Mouse (Mus musculus) liver, postnatal 0 days (tissue): ENCODE measurements at regions not wholly inside any gene's neighbourhood (a gene's known extent, or its start where the extent isn't known, plus 50 kb on each side); places are given as distances from the start of the nearest gene placed in this dataset.

ENCODE experiments used
- CTCF ChIP-seq: sonication (generic); IDR thresholded peaks from 2 replicates; pipeline ENCODE4 v1.5.1; 2016; ENCODE audit warnings: antibody characterized with exemption, low read depth
- EP300 ChIP-seq: IDR thresholded peaks from 2 replicates; pipeline ENCODE4 v1.6.1; 2016; ENCODE audit warnings: antibody characterized with exemption, low read depth, mild to moderate bottlenecking

- TF ChIP-seq CTCF (no peak), EP300 (no peak)
These were observed 192.4 kb upstream of the Noct start for GRCm38 (mm10) chr3:51031821-51032220.
